Mouse (Mus musculus) cerebellum, adult 2 months (tissue): Measurements from ENCODE around the gene Ap4m1. TPM values are rescaled to one million over a fixed set of nuclear protein-coding genes. Genes with fewer than 3 reads are reported as not detected.

Experiments
- DNase-seq, 2 experiments: peaks; one replicate each; pipeline ENCODE4 v3.0.0; 2021
- H3K27ac ChIP-seq: fragments of 200-500 bp; 2 replicates; pipeline ENCODE4 v1.5.1; 2012; ENCODE audit warnings: low read length, control low read depth, inconsistent platforms; ENCODE audit not compliant: insufficient read depth
- H3K27me3 ChIP-seq: fragments of 200-500 bp; 2 replicates; pipeline ENCODE4 v1.6.1; 2012; ENCODE audit warnings: inconsistent platforms, mild to moderate bottlenecking, low read length, moderate library complexity; ENCODE audit not compliant: control insufficient read depth, insufficient read depth
- H3K4me1 ChIP-seq: fragments of 200-500 bp; 2 replicates; pipeline ENCODE4 v1.6.1; 2011; ENCODE audit warnings: low read length; ENCODE audit not compliant: control insufficient read depth, insufficient read depth
- H3K4me3 ChIP-seq: fragments of 200-500 bp; replicated peaks from 2 replicates; pipeline ENCODE3; 2011; ENCODE audit warnings: mild to moderate bottlenecking, low read depth, low read length, control low read depth; ENCODE audit not compliant: insufficient read depth
- CTCF ChIP-seq: fragments of 200-500 bp; IDR thresholded peaks from 2 replicates; pipeline ENCODE4 v1.5.1; 2011; ENCODE audit warnings: low read depth, mild to moderate bottlenecking, control low read depth, low read length, moderate library complexity, borderline replicate concordance; ENCODE audit not compliant: insufficient read depth
- POLR2A ChIP-seq: fragments of 200-500 bp; IDR thresholded peaks from 2 replicates; pipeline ENCODE4 v1.6.1; 2011; ENCODE audit warnings: low read length, control low read depth, borderline replicate concordance; ENCODE audit not compliant: insufficient read depth
- WGBS: fragments of 180-500 bp; shearing (Covaris S2); methylation state at CpG from one replicate; pipeline ENCODE4 v1.1.7; 2018; 5-methylcytosine and 5-hydroxymethylcytosine counted together
- polyA plus RNA-seq: library from polyadenylated mRNA; depleted of rRNA; stranded (reverse); fragments of >200 nt; gene quantifications from 2 replicates; pipeline ENCODE4 v1.2.3, GENCODE M21; 2012

Gene Ap4m1
- polyA plus RNA-seq, 1 experiment: 25.8 TPM

GRCm38 (mm10) chr5:138160842-138161665, 10.7 kb upstream of the Ap4m1 start, which contains the start of gene Cops6:
TSS of gene Cops6 (plus strand) at chr5:138161071.
- Histone ChIP-seq H3K4me1 (0 out of 2 replicates have a peak, but pooled peaks cover 5% of the 10 kb centered on the region), H3K4me3 (peak within 1 kb of the TSS; percentile 74), H3K27me3 (no peaks in the 10 kb centered on the region), H3K27ac (0 out of 2 replicates have a peak within 1 kb of the TSS, but pooled peaks have one; percentile 6)
- WGBS: 1% methylated on average over 42 of the region's 42 CpGs
- no peak for TF ChIP-seq CTCF
- peak; percentile 75 for TF ChIP-seq POLR2A
- DNase-seq: peak; percentile 95

- 64% methylated on average over 6 of the region's 6 CpGs for WGBS
- Histone ChIP-seq H3K4me3 (no peak overlapping the region), H3K27me3 (no peaks in the 10 kb centered on the region), H3K27ac (no peak overlapping the region), H3K4me1 (0 out of 2 replicates have a peak, but pooled peaks cover 5% of the 10 kb centered on the region)
- TF ChIP-seq POLR2A (no peak), CTCF (no peak)
- DNase-seq: no peak
Measured at GRCm38 (mm10) chr5:138163046-138163445, 8.8 kb upstream of the Ap4m1 start.

- WGBS: 46% methylated on average over 10 of the region's 10 CpGs
- DNase-seq: no peak
- no peaks in the 10 kb centered on the region for H3K27me3 ChIP-seq
- no peak overlapping the region for H3K27ac ChIP-seq
- 0 out of 2 replicates have a peak, but pooled peaks cover 5% of the 10 kb centered on the region for H3K4me1 ChIP-seq
- H3K4me3 ChIP-seq: no peak overlapping the region
- TF ChIP-seq CTCF (no peak), POLR2A (no peak)
Measured at GRCm38 (mm10) chr5:138163610-138164009, 8.2 kb upstream of the Ap4m1 start.

GRCm38 (mm10) chr5:138165594-138165993, 6.2 kb upstream of the Ap4m1 start:
- TF ChIP-seq CTCF (no peak), POLR2A (no peak)
- H3K27me3 ChIP-seq: no peaks in the 10 kb centered on the region
- H3K4me3 ChIP-seq: no peak overlapping the region
- DNase-seq: no peak
- 0 out of 2 replicates have a peak, but pooled peaks cover 5% of the 10 kb centered on the region for H3K4me1 ChIP-seq
- no peak overlapping the region for H3K27ac ChIP-seq
- 73% methylated on average over 8 of the region's 8 CpGs for WGBS

GRCm38 (mm10) chr5:138170936-138171561, 753 bp upstream of the Ap4m1 start:
- peak overlapping the region; percentile 79 for H3K4me3 ChIP-seq
- under 1% methylated on average over 47 of the region's 47 CpGs for WGBS
- no peaks in the 10 kb centered on the region; the same call in 1 of the 2 replicates for H3K4me1 ChIP-seq
- no peaks in the 10 kb centered on the region for H3K27me3 ChIP-seq
- H3K27ac ChIP-seq: no peak overlapping the region
- TF ChIP-seq POLR2A: peak; percentile 31; the same call in 1 of the 2 replicates
- TF ChIP-seq CTCF: no peak
- peak; percentile 97 to 98 for DNase-seq

GRCm38 (mm10) chr5:138173217-138173616, 1.4 kb downstream of the Ap4m1 start:
- H3K4me1 ChIP-seq: no peaks in the 10 kb centered on the region; the same call in 1 of the 2 replicates
- no peak for DNase-seq
- TF ChIP-seq CTCF (no peak), POLR2A (no peak)
- H3K27ac ChIP-seq: no peak overlapping the region
- WGBS: 71% methylated on average over 3 of the region's 3 CpGs
- H3K4me3 ChIP-seq: no peak overlapping the region
- no peaks in the 10 kb centered on the region for H3K27me3 ChIP-seq

GRCm38 (mm10) chr5:138186950-138187638, 15.3 kb downstream of the Ap4m1 start, which contains the start of the genes Taf6 and Cnpy4:
TSS of gene Taf6 (minus strand) at chr5:138187451.
TSS of gene Cnpy4 (plus strand) at chr5:138187485.
- TF ChIP-seq CTCF: no peak
- peak; percentile 91 for TF ChIP-seq POLR2A
- DNase-seq: peak; percentile 87 to 90
- H3K4me3 ChIP-seq: peak within 1 kb of the TSS; percentile 98
- H3K4me1 ChIP-seq: no peaks in the 10 kb centered on the region
- H3K27ac ChIP-seq: peak within 1 kb of the TSS; percentile 74
- H3K27me3 ChIP-seq: no peaks in the 10 kb centered on the region
- WGBS: under 1% methylated on average over 31 of the region's 31 CpGs

GRCm38 (mm10) chr5:138187661-138188306, 16.0 kb downstream of the Ap4m1 start:
- H3K27me3 ChIP-seq: no peaks in the 10 kb centered on the region
- H3K4me1 ChIP-seq: no peaks in the 10 kb centered on the region
- 0% methylated on average over 10 of the region's 10 CpGs for WGBS
- peak; percentile 76 to 88 for DNase-seq
- peak overlapping the region; percentile 98 for H3K4me3 ChIP-seq
- H3K27ac ChIP-seq: peak overlapping the region; percentile 74
- no peak for TF ChIP-seq POLR2A
- TF ChIP-seq CTCF: no peak
